Mouse (Mus musculus): ENCODE results near the gene Ppm1n.

DNA sequence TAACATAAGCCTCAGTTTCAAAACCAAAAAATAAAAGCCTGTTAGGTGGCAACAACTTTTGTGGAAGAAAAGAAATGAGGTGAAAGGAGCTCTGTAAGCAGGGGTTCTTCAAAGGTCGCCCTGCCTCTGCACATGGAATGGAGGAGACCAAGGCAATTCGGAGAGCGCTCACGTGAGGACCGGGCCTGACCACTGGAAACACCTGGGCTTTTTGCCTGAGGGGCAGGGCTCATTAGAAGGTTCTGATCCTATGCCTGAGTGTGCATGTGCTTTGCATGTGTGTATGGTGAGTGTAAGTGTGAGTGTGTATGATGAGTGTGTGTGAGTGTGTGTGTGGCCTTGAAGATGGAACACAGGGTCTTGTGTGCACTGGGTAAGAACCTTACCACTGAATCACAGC, 49.0 kb downstream of the Ppm1n start:
- TF ChIP-seq CTCF (IDR thresholded peaks at IDR 0.05; ENCODE audit: low read depth) = no peak
- TF ChIP-seq EP300 (optimal IDR thresholded peaks at IDR 0.05) = no peak

All from stomach, postnatal 0 days (tissue).